Mouse (Mus musculus) lung, postnatal 25 days (tissue): ENCODE data around the gene Mrgpra2b.
"Not testable (repeated sequence)": the region's sequence is repeated elsewhere in the genome, so short reads cannot be mapped to it uniquely, and the experiment has no call there.

ENCODE experiments used
- DNase-seq: peaks from one replicate; pipeline ENCODE4 v3.0.0; 2022; ENCODE audit warnings: low spot score

The Mrgpra2b gene

DNA sequence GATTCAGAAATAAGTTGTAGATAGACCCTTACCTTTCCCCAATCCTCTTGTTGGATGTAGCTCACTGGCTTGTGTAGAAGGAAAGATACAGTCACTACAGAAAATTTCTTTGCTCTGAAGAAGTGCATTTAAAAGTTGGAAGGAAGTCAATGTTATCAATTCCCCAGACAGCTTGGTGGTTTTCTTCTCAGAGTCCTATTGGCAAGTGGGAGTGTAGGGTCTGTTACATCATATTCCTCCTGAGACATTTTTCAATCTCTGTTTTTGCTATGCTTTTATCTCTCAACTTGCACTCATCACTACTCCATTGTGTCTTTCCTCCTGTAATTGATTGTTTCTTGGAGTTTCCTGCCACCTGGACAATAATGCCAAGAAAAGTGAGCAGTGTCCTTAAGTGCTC lies at the start of gene Mrgpra2b:
Mrgpra2b (minus strand) TSS at position 101 of the 400 bp plus-strand sequence.
- DNase-seq = no peak

DNA sequence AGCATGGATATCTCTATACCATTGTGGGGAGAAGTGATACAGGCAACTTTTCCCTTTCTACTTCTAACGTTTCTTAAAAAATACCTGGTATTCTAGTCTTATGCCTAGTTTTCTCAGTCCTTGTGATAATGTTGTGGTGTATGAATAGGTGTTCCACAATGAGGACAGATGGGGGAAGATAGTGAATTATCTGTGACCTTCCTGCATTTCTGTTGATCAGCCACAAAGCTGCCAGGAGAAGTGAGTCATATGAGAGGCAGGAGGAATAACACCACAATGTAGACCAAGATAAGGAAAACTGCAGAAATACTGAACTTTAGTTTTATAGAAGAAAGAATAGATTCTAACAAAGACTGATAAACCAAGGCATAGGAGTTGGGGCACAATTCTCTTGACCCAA lies 12.3 kb downstream of the Mrgpra2b start:
- no peak for DNase-seq

DNA sequence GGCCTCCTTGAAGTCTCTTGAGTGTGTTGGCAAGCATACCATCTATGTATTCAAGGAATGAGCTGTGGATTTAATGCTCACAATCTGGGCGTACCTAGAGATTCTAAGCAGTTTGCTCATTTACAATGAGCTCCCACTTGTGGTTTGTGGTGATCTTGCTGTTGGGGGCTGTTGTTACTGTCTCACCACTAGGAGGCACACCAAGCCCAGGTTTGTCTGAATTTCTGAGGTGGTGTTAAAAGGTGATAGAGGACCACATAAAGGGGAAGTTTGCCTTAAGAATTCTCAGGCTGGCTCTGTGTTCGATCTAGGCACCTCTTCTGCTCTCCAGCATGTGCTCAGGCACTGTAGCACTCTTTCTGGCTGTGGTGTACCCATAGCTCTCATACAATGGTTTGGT lies 13.6 kb downstream of the Mrgpra2b start:
- no peak for DNase-seq

GRCm38 (mm10) chr7:47502953-47503352 lies 25.7 kb downstream of the Mrgpra2b start:
- no peak for DNase-seq

- not testable (repeated sequence) for DNase-seq
Observed at GRCm38 (mm10) chr7:47491266-47491665, 37.4 kb downstream of the Mrgpra2b start.

DNA sequence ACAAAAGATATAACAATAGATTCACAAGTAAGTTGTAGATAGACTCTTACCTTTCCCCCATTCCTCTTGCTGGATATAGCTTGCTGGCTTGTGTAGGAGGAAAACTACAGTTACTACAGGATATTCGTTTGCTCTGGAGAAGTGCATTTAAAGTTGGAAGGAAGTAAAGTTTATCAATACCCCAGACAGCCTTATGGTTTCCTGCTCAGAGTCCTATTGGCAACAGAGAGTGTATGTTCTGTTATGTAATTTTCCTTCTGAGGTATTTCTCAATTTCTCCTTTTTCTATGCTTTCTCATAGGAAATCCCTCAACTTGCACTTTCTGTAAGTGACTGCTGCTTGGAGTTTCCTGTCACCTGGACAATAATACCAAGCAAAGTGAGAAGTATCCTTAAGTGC lies 39.2 kb downstream of the Mrgpra2b start:
- DNase-seq = not testable (repeated sequence)

DNA sequence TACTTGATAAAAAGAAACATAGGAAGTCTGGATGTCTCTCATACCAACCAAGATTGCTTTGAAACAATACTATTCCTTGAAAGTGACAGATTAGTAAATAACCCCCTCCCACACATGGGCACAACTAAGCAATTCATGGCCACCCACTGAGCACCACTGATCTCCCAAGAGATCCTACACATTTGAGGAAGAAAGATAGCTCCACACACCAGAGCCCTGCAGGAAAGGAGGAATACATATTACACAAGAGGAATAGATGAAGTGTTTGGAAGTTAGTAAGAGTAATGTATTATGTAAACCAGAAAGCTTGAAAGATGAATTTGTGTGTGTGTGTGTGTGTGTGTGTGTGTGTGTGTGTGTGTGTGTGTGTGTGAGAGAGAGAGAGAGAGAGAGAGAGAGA lies 45.5 kb downstream of the Mrgpra2b start:
- DNase-seq = not testable (repeated sequence)

- not testable (repeated sequence) for DNase-seq
Observed at GRCm38 (mm10) chr7:47473904-47474303, 54.8 kb downstream of the Mrgpra2b start.

DNA sequence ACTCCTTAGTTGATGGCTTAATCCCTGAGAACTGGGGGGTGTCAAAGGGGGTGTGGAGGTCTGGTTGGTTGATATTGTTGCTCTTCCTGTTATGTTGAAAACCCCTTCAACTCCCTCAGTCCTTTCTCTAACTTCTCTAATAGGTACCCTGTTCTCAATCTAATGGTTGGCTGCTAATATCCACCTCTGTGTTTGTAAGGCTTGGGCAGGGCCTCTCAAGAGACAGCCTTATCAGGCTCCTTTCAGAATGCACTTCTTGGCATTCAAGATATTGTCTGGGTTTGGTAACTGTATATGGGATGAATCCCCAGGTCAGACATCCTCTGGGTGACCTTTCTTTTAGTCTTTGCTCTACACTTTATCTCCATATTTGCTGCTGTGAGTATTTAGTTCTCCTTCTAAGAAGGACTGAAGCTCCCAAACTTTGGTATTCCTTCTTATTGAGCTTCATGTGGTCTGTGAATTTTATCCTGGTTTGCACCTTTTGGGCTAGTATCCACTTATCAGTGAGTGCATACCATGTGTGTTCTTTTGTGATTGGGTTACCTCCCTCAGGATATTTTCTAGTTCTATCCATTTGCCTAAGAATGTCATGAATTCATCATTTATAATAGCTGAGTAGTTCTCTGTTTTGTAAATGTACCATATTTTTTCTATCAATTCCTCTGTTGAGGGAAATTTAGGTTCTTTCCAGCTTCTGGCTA lies 63.2 kb downstream of the Mrgpra2b start:
- not testable (repeated sequence) for DNase-seq

DNA sequence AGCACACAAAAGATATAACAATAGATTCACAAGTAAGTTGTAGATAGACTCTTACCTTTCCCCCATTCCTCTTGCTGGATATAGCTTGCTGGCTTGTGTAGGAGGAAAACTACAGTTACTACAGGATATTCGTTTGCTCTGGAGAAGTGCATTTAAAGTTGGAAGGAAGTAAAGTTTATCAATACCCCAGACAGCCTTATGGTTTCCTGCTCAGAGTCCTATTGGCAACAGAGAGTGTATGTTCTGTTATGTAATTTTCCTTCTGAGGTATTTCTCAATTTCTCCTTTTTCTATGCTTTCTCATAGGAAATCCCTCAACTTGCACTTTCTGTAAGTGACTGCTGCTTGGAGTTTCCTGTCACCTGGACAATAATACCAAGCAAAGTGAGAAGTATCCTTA lies 76.6 kb downstream of the Mrgpra2b start, which contains the start of gene Mrgpra2a:
Mrgpra2a (minus strand) TSS at position 125 of the 400 bp plus-strand sequence.
- not testable (repeated sequence) for DNase-seq

- DNase-seq = not testable (repeated sequence)
Observed at GRCm38 (mm10) chr7:47445729-47446128, 82.9 kb downstream of the Mrgpra2b start.

DNA sequence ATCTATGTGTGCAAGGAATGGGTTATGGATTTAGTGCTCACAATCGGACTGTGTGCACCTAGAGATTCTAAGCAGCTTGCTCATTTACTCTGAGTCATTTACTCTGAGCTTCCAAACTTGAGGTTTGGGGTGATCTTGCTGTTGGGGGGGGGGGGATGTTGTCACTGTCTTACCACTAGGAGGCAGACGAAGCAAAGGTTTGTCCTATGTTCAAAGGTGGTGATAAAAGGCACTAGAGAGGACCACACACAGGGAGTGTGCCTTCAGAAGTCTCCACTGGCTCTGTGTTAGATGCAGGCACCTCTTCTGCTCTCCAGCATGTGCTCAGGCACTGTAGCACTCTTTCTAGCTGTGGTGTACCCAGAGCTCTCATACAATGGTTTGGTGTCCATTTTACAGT lies 92.2 kb downstream of the Mrgpra2b start:
- DNase-seq = not testable (repeated sequence)

DNA sequence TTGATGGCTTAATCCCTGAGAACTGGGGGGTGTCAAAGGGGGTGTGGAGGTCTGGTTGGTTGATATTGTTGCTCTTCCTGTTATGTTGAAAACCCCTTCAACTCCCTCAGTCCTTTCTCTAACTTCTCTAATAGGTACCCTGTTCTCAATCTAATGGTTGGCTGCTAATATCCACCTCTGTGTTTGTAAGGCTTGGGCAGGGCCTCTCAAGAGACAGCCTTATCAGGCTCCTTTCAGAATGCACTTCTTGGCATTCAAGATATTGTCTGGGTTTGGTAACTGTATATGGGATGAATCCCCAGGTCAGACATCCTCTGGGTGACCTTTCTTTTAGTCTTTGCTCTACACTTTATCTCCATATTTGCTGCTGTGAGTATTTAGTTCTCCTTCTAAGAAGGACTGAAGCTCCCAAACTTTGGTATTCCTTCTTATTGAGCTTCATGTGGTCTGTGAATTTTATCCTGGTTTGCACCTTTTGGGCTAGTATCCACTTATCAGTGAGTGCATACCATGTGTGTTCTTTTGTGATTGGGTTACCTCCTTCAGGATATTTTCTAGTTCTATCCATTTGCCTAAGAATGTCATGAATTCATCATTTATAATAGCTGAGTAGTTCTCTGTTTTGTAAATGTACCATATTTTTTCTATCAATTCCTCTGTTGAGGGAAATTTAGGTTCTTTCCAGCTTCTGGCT lies 100.7 kb downstream of the Mrgpra2b start:
- DNase-seq = not testable (repeated sequence)
